Mouse (Mus musculus) kidney, adult 18-20 months (tissue): ENCODE results near the gene Slc30a2.
A peak's percentile ranks its signal among the peaks of the same experiment; 100 is the strongest.
"Not testable (repeated sequence)": the region's sequence is repeated elsewhere in the genome, so short reads cannot be mapped to it uniquely, and the experiment has no call there.

Experiments used
- DNase-seq: peaks from one replicate; pipeline ENCODE4 v3.0.0; 2021

The Slc30a2 gene

GRCm38 (mm10) chr4:134361215-134361614, 18.2 kb downstream of the Slc30a2 start:
- DNase-seq: no peak

DNA sequence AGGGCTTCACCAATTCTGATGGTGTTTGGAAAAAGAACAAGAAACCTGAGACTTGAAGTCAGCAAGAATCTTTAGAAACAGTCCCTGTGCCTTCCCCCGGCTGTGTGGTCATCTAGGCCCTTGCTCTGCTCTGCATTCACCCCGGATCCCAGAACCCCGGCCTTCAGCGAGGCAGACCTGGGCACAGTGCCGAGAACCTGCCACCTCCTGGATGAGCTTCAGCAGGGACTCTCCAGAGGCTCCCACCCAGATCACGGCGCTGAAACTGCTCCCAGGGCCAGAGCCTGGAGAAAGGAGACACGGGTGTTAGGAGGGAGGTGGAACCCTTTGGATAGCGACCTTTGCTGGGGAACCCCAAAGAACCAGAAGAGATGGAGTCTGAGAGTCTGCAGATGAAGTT, 19.1 kb downstream of the Slc30a2 start:
- DNase-seq: no peak

DNA sequence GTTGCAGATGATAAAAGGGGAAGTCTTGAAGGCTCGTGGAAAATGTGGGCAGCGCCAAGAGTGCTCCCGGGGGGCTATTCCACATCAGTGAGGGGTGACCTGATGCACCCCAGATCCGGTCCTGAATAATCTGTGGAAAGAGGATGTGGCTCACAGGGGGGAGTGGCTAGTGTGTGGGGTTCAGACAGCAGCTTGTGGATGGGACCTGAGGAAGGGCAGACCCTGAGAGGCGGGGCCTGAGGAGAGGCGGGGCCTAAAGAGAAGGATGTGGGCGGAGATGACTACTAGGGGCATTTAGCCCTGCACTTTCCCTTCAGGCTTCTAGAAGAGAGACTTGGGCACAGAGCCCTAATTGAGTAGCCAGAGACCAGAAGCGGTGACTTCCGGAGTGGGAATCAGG, 19.6 kb downstream of the Slc30a2 start:
- peak; percentile 52 for DNase-seq

GRCm38 (mm10) chr4:134365280-134365679, 22.3 kb downstream of the Slc30a2 start:
- DNase-seq: no peak

DNA sequence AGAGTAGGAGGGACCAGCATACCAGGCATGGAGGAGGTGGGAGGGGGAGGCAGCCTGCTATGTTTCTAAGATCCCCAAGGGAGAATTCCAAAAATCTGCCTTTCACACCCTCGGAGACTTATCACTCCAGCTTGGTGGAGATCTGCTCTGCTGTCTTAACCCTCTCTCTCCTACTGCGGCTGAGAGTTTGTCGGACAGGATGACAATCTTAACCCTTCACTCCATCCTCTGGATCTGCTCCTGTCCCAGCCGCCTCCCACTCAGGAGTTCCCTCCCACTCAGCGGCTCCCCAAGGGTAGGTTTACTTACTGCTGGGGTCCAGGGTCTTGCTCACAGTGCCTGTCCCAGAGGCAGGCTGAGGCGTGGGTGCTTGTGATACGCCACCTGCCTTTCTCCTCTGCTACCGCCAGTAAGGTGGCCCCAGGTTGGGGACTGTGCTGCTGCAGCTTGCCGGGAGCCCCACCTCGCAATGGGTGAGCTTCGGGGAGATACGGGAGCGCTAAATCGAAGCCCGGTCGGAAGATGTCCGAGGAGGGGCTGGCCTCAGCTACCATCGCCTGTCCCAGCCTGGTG, 27.8 kb downstream of the Slc30a2 start:
- no peak for DNase-seq

- DNase-seq: no peak
Measured at GRCm38 (mm10) chr4:134371316-134371855, 28.4 kb downstream of the Slc30a2 start.

GRCm38 (mm10) chr4:134372294-134372747, 29.3 kb downstream of the Slc30a2 start:
- DNase-seq: peak; percentile 82

DNA sequence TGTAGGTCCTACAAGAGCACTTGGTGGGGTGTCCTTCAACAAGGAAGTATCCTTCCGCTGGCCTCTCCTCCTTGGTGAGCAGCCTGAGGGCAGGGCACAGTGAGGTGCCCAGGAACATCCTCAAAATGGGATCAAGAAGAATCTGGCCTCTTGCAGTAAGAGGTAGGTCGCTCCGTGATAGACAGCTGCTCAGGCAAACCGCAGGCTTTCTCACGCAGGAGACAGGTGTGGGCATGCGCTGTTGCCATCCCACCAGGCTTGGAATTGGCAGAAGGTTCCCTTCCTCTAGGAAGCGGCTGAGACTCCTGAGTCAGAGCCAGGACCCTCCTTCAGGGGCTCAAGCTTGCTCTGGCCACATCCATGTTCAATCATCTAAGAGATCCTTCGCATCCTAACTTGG, 30.3 kb downstream of the Slc30a2 start:
- no peak for DNase-seq

DNA sequence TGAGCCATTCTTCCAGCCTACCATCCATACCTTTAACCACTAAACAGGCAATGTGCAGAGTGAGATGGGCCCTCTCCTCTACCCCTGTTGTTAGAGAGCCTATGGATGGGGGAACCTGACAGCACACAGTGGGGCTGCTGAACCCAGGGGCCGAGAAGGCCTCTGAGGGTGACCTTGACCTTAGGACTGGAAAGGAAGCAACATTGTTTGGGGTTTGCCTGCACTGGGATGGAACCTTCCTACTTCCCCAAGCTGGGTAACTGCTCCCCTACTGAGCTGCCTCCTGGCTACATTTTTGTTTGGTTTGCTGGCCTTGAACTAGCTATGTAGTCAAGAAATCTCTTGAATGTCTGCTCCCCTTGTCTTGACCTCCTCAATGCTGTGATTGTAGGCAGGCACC, 31.3 kb downstream of the Slc30a2 start:
- no peak for DNase-seq

DNA sequence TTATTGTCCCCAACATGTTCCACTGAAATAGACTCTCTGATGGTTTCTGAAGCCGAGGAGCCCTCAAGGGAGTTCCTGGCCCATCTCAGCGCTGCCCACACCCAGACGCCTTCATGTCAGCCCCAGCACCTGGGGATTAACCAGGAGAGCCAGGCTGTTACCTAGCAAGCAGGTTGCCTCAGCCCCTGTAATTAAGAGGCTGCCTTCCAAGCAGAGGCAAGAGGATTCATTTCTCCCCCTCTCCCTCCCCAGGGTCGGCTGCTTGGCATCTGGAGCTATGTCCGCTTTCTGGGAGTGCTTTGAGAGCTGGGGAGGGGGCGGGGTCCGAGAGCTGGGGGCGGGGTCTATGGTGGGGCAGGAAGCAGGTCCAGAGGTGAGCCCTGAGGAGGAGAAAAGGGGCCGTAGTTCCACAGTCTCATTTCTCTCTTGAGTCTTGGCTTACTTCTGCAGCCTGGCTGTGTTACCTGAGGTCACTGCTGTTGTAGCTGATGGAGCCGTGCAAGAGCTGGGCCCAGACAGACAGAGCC, 35.2 kb downstream of the Slc30a2 start:
- DNase-seq: no peak

- DNase-seq: no peak
Measured at GRCm38 (mm10) chr4:134379510-134379909, 36.5 kb downstream of the Slc30a2 start.

DNA sequence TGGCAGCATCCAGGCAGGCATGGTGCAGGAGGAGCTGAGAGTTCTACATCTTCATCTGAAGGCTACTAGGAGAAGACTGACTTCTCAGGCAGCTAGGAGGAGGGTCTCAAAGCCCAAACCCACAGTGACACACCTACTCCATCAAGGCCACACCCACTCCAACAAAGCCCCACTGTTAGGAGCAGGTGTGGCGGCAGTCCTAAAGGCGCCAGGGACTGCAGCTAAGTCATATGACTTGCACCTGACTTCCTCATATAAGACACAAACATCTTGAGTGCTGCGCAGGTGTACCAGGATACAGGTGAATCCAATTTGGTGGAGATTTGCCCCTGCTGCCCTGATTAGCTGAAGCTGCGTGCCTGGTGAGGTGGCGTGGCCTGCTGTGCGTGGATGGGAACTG, 40.8 kb downstream of the Slc30a2 start, which contains the start of gene Extl1:
Extl1 (minus strand) TSS at position 101 of the 400 bp plus-strand sequence.
- not testable (repeated sequence) for DNase-seq

GRCm38 (mm10) chr4:134387268-134387667, 44.3 kb downstream of the Slc30a2 start:
- no peak for DNase-seq

DNA sequence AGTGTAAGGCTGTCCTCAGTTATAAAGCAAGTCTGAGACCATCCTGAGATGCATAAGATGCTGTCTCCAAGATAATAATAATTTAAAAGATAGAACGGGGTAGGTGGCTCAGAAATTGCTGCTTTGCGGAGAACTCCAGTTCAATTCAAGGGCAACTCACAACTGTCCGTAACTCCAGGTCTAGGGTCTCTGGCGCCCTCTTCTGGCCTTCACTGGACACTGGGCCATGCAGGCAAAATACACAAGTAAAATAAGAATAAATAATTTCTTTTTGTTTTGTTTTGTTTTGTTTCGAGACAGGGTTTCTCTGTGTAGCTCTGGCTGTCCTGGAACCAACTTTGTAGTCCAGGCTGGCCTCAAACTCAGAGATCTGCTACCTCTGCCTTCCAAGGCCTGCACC, 45.4 kb downstream of the Slc30a2 start:
- peak; percentile 80 for DNase-seq

- DNase-seq: no peak
Measured at GRCm38 (mm10) chr4:134391636-134392035, 48.7 kb downstream of the Slc30a2 start.

- no peak for DNase-seq
Measured at GRCm38 (mm10) chr4:134392595-134392994, 49.6 kb downstream of the Slc30a2 start.

DNA sequence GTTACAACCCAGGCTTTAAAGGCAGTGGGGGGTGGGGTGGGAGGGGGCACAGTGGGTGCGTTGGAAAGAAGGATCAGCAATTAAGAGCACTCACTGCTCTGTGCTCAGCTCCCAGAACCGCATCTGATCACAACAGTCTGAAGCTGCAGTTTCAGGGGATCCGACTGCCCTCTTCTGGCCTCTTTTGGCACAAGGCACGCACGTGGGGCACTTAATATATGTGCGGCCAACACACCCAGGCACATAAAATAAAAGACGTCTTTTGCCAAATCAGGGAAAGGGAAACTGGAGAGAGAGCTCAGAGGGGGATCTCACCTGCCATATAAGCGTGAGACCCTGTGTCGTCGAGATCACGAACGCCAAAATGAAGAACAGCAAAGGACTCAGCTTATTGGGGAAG, 50.0 kb downstream of the Slc30a2 start:
- DNase-seq: no peak

- no peak for DNase-seq
Measured at GRCm38 (mm10) chr4:134395142-134395541, 52.2 kb downstream of the Slc30a2 start.

- peak; percentile 90 for DNase-seq
Measured at GRCm38 (mm10) chr4:134395977-134396825, 53.2 kb downstream of the Slc30a2 start, which contains the start of gene Pafah2. Gene Pafah2, plus strand, starts transcription at chr4:134396320.

- peak; percentile 84 for DNase-seq
Measured at GRCm38 (mm10) chr4:134397121-134397520, 54.1 kb downstream of the Slc30a2 start.

DNA sequence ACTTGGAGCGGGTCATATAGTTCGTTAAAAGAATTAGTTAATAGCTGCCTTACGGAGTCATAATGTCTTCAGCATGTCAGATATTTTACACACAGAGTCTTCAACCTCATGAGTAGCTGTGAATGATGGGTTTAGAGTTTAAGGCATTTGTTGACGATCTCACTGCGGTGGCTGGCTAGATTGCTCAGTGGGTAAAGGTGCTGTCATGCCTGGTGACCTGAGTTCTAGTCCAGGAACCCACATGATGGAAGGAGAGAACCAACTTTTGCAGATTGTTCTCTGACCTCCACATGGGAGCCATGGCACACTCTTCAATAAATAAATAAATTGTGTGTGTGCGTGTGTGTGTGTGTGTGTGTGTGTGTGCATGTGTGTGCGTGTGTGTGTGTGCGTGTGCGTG, 54.8 kb downstream of the Slc30a2 start:
- no peak for DNase-seq

DNA sequence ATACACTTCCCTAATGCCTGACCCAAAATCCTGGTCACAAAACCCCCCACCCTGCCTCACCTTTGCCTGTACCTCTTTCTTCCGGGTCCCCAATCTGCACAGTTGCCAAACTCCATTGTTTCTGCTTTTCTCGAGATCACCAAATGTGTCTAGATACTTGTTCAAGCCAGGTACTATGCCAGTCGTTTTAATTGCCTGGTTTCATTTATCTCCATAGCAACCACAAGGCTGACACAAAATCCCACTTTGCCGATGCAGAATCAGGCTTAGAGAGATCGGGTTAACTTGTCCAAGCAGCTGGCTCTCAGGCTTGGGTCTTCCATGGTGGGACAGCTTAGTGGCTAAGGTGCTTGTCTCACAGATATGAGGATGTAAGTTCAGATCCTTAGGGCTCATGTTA, 57.2 kb downstream of the Slc30a2 start:
- no peak for DNase-seq

GRCm38 (mm10) chr4:134401181-134401661, 58.2 kb downstream of the Slc30a2 start:
- DNase-seq: peak; percentile 45
